Mouse (Mus musculus): ENCODE measurements around the gene Leng1. TPM values are rescaled to one million over a fixed set of nuclear protein-coding genes. Genes with fewer than 3 reads are reported as not detected.

The Leng1 gene
- total RNA-seq, 2 experiments from 2014 or later, result 11.9 to 13.2 TPM

GRCm38 (mm10) chr7:3692382-3692986 lies 26.8 kb upstream of the Leng1 start, which contains the start of gene Tsen34:
Gene Tsen34 (plus strand): TSS chr7:3692863.
- DNase-seq, result no peak

- DNase-seq, result no peak
Observed at GRCm38 (mm10) chr7:3691919-3692318, 26.3 kb upstream of the Leng1 start.

DNA sequence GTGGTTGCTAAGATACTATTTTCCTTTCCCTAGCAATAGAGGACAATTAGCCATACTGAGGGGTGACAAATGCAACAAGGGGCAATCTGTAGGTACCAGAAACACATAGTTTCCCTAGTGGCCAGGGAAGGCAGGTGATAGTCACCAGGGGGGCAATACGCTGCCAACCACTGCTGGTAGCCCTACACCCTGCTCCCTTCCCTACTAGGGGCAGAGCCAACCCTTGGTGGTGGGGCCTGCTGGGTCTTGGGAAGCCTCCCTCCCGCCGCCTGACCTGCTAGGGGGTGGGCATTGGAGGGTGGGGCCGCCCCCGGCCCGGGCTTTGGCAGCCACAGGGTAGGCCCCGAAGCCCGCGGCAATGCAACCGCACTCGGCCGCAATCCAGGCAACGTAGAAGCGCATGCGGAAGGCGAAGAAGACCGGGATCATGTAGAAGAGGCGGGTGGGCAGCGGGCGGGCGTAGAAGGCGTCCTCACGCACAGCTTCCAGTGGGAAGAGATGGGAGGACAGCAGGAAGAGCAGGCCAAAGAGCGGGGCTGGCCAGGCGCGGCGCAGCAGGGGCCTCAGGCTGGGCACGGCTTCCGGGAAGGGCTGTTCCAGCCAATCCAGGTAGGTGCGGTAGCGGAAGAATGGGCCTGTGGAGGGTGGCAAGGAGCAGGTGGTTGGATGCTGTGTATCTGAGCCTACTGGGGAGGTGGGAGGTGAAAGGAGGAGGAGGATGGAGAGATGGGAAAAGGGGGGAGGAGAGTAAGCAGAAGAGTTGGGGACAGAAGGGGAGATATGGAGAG lies 20.0 kb upstream of the Leng1 start:
- DNase-seq, result no peak

DNA sequence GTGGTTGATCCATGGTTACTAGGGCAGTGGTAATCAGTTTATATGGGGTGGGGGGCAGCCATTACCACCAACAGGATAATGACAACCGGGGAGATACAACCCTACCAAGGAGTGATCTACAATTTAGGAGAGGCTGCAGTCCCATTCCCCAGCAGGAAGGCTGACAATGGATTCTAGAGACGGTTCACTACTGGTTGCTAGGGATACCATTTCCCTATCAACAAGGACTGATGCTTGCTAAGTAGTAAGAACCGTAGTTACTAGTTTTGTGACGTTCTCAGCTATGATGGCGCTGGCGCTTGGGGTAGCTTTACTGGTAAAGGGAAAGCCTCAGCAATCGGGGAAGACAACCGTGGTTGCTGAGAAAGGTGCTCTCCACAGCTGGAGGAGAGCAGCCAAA lies 19.1 kb upstream of the Leng1 start:
- DNase-seq, result no peak

DNA sequence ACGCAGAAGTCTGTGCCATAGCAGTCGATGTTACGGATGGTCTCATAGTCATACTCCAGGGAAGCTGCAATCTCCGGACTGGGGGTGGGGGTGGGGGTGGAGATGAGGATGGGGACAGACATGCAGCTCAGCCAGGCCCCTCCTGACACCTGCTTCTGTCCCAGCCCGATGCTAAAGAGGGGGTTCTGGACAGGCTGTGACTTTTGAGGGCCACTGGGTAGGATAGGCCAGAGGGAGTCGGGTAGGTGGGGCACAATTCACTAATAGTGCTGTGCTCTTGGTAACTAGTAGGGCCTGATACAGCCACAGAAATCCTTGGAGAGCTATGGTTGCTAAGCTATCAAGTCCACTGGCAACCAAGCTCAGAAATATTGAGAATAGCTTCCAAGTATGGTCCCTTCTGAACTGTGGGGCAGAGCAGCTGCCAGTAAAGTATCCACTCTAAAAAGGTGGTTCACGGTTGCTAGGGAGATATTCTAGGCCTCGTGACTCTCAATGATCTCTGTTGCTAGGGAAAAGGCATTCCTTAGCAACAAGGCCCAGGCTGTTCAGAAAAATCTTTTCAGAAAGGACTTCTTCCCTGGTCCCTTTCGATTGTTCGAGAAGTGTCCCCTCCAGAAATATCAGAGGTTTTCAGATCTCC lies 18.4 kb upstream of the Leng1 start:
- no peak for DNase-seq

DNA sequence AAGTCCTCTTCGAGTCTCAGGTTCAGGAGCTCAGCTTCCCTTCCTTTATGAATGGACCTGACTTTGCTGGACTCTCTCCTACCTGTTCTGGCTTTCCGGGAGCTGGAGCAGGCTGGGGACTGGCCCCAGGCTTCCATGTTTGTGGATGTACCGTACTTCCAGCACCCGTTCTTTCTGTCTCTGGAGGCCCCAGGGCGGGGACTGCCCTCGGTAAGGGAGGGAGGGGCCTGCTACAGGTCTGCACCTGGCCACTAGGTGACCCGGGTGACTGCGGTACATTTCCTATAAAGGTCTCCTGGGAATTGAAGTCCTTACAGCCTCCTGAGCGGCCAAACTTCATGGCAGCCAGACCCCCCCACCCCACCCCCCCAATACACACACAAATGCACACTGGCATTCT lies 11.7 kb upstream of the Leng1 start, which contains the start of gene Tmc4:
TSS of gene Tmc4 (minus strand) at position 212 of the 400 bp plus-strand sequence.
- no peak for DNase-seq

- no peak for DNase-seq
Observed at GRCm38 (mm10) chr7:3676371-3676770, 10.7 kb upstream of the Leng1 start.

DNA sequence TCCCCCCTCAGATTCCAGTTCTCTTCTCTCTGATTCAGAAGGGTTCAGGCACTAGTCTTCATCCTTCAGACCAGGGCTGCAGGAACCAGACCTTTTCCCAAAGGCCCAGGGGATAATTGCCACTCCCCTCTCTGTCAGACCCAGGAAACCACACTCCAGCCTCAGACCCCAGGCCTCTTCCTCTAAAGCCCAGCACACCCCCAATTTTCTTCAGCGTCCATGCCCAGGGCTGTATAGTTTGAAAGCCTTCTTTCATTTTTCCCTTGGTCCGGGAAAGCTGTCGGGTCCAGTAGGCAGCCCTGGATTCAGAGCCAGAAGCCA lies 9.5 kb upstream of the Leng1 start:
- DNase-seq, result no peak

DNA sequence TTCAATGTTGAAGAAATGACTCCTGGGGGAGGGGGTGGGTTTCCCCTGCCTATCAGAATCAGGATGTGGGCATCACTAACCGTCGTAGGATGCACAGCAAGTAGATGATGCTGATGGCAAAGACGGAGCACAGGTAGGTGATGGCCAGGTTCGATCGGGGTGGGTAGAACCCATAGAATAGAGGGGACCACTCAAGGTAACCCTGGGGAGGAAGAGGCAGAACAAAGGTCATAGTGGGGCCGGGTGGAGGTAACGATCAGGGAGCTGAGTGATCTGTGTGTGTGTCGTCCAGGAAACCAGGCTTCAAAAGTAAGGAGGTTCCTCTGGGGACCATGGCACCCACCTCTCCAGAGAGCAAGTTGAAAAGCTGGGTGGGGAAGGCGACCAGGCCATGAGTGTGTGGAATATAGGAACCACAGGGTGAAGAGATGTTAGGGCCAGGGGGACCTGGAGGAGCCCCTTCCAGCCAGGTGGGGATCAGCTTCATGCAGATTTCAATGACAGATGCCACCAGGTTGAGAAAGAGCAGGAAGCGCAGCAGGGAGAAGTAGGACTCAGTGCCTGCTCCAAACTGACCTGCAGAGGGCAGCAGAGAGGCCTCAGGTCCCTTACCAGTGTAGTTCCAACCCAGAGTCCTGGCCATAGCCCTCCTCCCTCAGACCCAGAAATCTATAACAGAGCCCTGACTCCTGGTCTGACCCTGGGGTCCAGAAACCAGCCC lies 9.0 kb upstream of the Leng1 start:
- DNase-seq, result peak; percentile 91

DNA sequence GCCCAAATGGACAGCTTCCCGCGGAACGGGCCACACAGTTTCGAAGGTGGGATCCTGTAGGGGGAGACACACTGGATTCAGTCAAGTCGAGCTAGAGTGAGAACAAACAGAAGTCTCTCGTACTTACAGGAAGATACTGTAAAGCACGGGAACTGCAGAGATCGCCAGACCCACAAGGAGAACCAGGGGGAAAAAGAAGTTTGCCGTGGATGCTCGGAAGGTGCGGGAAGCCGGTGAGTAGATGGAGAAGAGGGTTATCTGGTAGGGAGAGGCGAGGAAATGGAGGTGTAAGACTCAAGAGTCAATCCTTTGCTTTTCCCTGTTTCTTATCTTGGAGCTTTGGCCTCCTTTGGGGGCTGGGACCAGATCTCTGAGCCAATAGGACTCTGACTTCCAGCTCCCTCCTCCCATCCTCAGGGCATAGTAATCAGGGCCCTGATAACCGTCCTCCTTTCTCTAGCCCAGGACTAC lies 1.3 kb upstream of the Leng1 start:
- peak; percentile 44 for DNase-seq

DNA sequence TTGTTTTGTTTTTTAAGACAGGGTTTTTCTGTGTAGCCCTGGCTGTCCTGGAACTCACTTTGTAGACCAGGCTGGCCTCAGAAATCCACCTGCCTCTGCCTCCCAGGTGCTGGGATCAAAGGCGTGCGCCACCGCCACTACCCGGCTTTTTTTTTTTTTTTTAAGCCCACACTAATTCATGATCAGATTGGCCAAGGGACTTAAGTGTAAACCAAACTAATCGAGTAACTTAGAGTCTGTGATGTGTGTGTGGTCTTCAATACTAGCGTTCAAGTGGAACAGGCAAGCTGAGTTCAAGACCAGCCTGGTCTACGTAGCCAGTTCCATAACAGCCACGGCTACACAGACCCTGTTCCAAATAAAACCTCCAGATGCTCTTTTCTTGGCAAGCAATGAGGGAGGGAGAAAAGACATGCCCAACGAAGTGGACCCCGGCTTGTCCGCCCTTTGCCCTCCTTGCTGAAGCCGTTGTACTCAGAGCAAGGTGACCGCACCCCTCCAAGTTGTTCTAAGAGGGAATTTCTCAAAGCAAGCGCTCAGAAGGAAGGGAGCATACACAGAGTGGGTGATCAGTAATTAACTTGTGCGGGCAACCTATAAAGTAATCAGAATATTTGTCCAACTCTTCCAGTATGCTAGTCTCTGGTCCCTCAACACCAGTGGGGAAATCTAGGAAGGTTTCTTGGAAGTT lies 971 bp downstream of the Leng1 start:
- DNase-seq, result peak; percentile 30

DNA sequence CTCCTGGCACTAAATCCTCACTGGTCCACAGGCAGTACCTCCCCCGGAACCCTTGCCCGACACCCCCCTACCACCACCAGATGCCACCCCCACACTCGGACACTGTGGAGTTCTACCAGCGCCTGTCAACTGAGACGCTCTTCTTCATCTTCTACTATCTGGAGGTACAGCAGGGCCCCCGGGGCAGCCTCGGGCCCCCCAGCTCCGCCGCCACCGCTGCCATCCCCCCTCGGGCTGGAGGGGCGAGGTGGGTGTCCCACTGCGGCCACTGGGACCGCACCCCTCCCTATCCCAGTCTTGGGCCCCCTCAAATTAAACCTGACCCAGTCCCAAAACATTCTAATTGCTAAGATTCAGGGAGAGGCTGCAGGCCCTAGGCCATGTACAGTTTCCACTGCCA lies 7.1 kb downstream of the Leng1 start:
- DNase-seq, result no peak

DNA sequence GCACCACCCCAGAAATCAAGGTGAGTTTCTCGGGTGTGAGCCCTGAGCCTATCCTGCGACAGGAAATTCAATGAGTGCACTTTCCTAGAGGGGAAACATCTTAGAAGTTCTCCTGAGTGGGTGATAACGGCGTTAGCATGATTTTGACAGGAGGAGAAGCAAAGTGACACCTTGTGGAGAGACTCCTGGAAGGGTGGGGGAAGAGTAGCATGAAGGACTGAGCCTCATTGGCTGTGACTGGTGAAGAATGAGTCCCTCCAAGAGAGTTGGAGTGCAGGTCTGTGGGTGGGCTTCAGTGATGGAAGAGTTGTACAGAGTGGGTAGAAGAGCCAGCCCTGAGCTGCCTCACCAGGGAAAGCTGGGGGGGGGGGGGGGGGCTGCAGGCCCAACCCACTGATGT lies 8.7 kb downstream of the Leng1 start:
- no peak for DNase-seq

GRCm38 (mm10) chr7:3646641-3647040 lies 19.0 kb downstream of the Leng1 start:
- no peak for DNase-seq

- DNase-seq, result no peak
Observed at GRCm38 (mm10) chr7:3646188-3646587, 19.5 kb downstream of the Leng1 start.

- no peak for DNase-seq
Observed at GRCm38 (mm10) chr7:3645488-3646025, 20.1 kb downstream of the Leng1 start.

DNA sequence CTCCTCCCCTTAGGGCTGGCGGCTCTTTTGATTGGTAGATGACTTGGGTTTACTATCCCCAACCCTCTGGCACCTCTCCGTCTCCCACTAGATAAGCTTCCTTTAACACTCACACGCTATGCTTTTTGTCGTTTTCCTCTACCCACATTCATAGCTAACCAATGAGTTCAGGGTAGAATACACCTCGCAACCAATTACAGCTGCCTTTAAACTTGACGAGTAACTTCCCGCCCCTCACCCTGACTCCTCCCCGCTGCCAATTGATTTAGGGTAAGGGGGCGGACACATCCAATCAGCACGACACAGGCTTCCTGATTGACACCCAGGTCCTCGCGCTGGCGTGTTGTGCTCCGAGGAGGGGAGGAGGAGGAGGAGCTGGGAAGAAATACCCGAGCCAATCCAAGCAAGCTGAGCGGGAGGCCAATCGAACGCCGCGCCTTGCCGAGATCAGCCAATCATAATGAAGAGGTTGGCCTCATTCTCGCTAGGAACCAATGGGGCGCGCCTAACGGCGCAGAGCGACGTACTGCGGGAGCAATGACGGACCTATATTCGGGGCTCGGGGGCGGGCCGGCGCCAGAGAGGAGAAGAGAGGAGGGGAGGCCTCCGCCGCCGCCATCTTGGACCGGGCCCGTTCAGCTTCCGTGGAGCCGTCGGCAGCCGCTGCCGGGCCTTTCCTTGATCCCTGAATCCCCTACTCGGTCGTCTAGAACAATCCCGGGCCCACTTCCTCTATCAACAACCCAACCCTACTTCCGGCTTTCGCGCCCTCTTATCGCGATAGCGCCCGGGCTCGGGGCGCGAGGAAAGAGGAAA lies 20.8 kb downstream of the Leng1 start, which contains the start of gene Cnot3:
TSS of gene Cnot3 (plus strand) at position 597 of the 816 bp plus-strand sequence.
- DNase-seq, result peak; percentile 97

DNA sequence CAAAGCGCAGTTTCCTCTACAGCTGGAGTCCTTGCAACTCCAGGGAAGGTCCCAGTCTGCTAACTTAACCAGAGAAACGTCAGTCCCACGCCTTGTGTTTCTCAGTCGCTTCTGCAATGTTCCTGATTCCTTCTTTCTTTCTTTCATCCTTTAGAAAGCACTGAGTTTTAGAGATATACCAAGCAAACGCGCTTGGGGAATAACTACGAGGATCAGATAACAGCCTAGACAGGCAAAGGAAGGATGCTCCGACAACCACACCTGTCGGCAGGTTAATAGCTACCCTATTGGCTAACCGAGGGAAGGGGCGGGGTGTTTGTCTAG lies 21.3 kb downstream of the Leng1 start:
- DNase-seq, result no peak

- DNase-seq, result no peak
Observed at GRCm38 (mm10) chr7:3643843-3644242, 21.8 kb downstream of the Leng1 start.

- DNase-seq, result no peak
Observed at GRCm38 (mm10) chr7:3643412-3643811, 22.2 kb downstream of the Leng1 start.

DNA sequence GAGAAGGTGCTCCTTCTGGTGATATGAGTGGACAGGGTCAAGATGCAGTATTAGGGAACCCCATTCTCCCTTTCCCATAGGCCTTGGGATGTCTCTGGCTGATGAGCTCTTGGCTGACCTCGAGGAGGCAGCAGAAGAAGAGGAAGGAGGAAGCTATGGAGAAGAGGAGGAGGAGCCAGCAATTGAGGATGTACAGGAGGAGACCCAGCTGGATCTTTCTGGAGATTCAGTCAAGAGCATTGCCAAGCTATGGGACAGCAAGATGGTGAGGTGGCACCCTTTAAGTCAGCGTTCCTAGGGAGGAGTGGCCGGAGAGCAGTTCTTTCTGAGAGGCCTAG lies 35.2 kb downstream of the Leng1 start:
- DNase-seq, result no peak

Measured in adrenal gland, postnatal 10 days (tissue).